Mouse (Mus musculus): ENCODE results near the gene Rab4a. TPM values are rescaled to one million over a fixed set of nuclear protein-coding genes. Genes with fewer than 3 reads are reported as not detected.
A peak's percentile ranks its signal among the peaks of the same experiment; 100 is the strongest.

Rab4a gene
- polyA plus RNA-seq (2012; rRNA removed) = 7.3 and 7.9 TPM in 2 replicates

GRCm38 (mm10) chr8:123805718-123806373, at the start of gene Rab4a:
Rab4a (plus strand) TSS chr8:123805985.
- peaks cover 5% of the 10 kb centered on the region; the same call in 1 of the 2 replicates for H3K4me1 ChIP-seq (ENCODE audit: control insufficient read depth, insufficient read depth, low read length)
- under 1% methylated on average over 47 of the region's 48 CpGs for WGBS
- peak; percentile 35; the same call in 1 of the 2 replicates for TF ChIP-seq POLR2A (IDR thresholded peaks at IDR 0.05; ENCODE audit: borderline replicate concordance, extremely low read depth, low read depth, low read length)
- no peak for TF ChIP-seq CTCF (IDR thresholded peaks at IDR 0.05; ENCODE audit: insufficient read depth, low read length)
- peak; percentile 78 for DNase-seq
- H3K4me3 ChIP-seq (replicated peaks; ENCODE audit: extremely low read depth, low read depth, low read length) = peak within 1 kb of the TSS; percentile 96

- TF ChIP-seq POLR2A (IDR thresholded peaks at IDR 0.05; ENCODE audit: borderline replicate concordance, extremely low read depth, low read depth, low read length) = no peak
- TF ChIP-seq CTCF (IDR thresholded peaks at IDR 0.05; ENCODE audit: insufficient read depth, low read length) = no peak
- WGBS = 69% methylated on average over 8 of the region's 8 CpGs
- peaks cover 2% of the 10 kb centered on the region; the same call in 1 of the 2 replicates for H3K4me1 ChIP-seq (ENCODE audit: control insufficient read depth, insufficient read depth, low read length)
- H3K4me3 ChIP-seq (replicated peaks; ENCODE audit: extremely low read depth, low read depth, low read length) = no peak overlapping the region
- DNase-seq = no peak
Measured at GRCm38 (mm10) chr8:123756901-123757300, 48.9 kb upstream of the Rab4a start.

- 81% methylated on average over 1 of the region's 1 CpGs for WGBS
- no peak for TF ChIP-seq POLR2A (IDR thresholded peaks at IDR 0.05; ENCODE audit: borderline replicate concordance, extremely low read depth, low read depth, low read length)
Measured at GRCm38 (mm10) chr8:123758935-123759334, 46.9 kb upstream of the Rab4a start.

GRCm38 (mm10) chr8:123759933-123760332, 45.9 kb upstream of the Rab4a start:
- no peak for DNase-seq
- Histone ChIP-seq H3K4me3 (replicated peaks; ENCODE audit: extremely low read depth, low read depth, low read length) (no peak overlapping the region), H3K4me1 (ENCODE audit: control insufficient read depth, insufficient read depth, low read length) (peaks cover 4% of the 10 kb centered on the region; the same call in 1 of the 2 replicates)
- 46% methylated on average over 10 of the region's 10 CpGs for WGBS
- no peak for TF ChIP-seq POLR2A (IDR thresholded peaks at IDR 0.05; ENCODE audit: borderline replicate concordance, extremely low read depth, low read depth, low read length)
- TF ChIP-seq CTCF (IDR thresholded peaks at IDR 0.05; ENCODE audit: insufficient read depth, low read length) = no peak

More at GRCm38 (mm10) chr8:123758935-123759334, 46.9 kb upstream of the Rab4a start:
- no peak for DNase-seq
- H3K4me1 ChIP-seq (ENCODE audit: control insufficient read depth, insufficient read depth, low read length) = peaks cover 4% of the 10 kb centered on the region; the same call in 1 of the 2 replicates
- H3K4me3 ChIP-seq (replicated peaks; ENCODE audit: extremely low read depth, low read depth, low read length) = no peak overlapping the region

- Histone ChIP-seq H3K4me3 (replicated peaks; ENCODE audit: extremely low read depth, low read depth, low read length) (no peak overlapping the region), H3K4me1 (ENCODE audit: control insufficient read depth, insufficient read depth, low read length) (peaks cover 4% of the 10 kb centered on the region; the same call in 1 of the 2 replicates)
- TF ChIP-seq POLR2A (IDR thresholded peaks at IDR 0.05; ENCODE audit: borderline replicate concordance, extremely low read depth, low read depth, low read length) (no peak), CTCF (IDR thresholded peaks at IDR 0.05; ENCODE audit: insufficient read depth, low read length) (no peak)
- 72% methylated on average over 5 of the region's 5 CpGs for WGBS
- DNase-seq = no peak
Measured at GRCm38 (mm10) chr8:123760579-123760978, 45.2 kb upstream of the Rab4a start.

- 49% methylated on average over 12 of the region's 12 CpGs for WGBS
- DNase-seq = no peak
- Histone ChIP-seq H3K4me1 (ENCODE audit: control insufficient read depth, insufficient read depth, low read length) (peaks cover 4% of the 10 kb centered on the region; the same call in 1 of the 2 replicates), H3K4me3 (replicated peaks; ENCODE audit: extremely low read depth, low read depth, low read length) (no peak overlapping the region)
- TF ChIP-seq POLR2A (IDR thresholded peaks at IDR 0.05; ENCODE audit: borderline replicate concordance, extremely low read depth, low read depth, low read length) (no peak), CTCF (IDR thresholded peaks at IDR 0.05; ENCODE audit: insufficient read depth, low read length) (no peak)
Measured at GRCm38 (mm10) chr8:123761266-123761882, 44.4 kb upstream of the Rab4a start.

GRCm38 (mm10) chr8:123761883-123762270, 43.9 kb upstream of the Rab4a start:
- H3K4me3 ChIP-seq (replicated peaks; ENCODE audit: extremely low read depth, low read depth, low read length) = no peak overlapping the region
- no peak for TF ChIP-seq POLR2A (IDR thresholded peaks at IDR 0.05; ENCODE audit: borderline replicate concordance, extremely low read depth, low read depth, low read length)
- TF ChIP-seq CTCF (IDR thresholded peaks at IDR 0.05; ENCODE audit: insufficient read depth, low read length) = no peak
- peaks cover 4% of the 10 kb centered on the region; the same call in 1 of the 2 replicates for H3K4me1 ChIP-seq (ENCODE audit: control insufficient read depth, insufficient read depth, low read length)
- no peak for DNase-seq
- 61% methylated on average over 4 of the region's 4 CpGs for WGBS

GRCm38 (mm10) chr8:123763355-123763754, 42.4 kb upstream of the Rab4a start:
- TF ChIP-seq CTCF (IDR thresholded peaks at IDR 0.05; ENCODE audit: insufficient read depth, low read length) = no peak
- TF ChIP-seq POLR2A (IDR thresholded peaks at IDR 0.05; ENCODE audit: borderline replicate concordance, extremely low read depth, low read depth, low read length) = no peak
- Histone ChIP-seq H3K4me3 (replicated peaks; ENCODE audit: extremely low read depth, low read depth, low read length) (no peak overlapping the region), H3K4me1 (ENCODE audit: control insufficient read depth, insufficient read depth, low read length) (peaks cover 4% of the 10 kb centered on the region; the same call in 1 of the 2 replicates)
- DNase-seq = no peak
- WGBS = 12% methylated on average over 7 of the region's 7 CpGs

GRCm38 (mm10) chr8:123764671-123765070, 41.1 kb upstream of the Rab4a start:
- WGBS = 53% methylated on average over 4 of the region's 4 CpGs
- no peak for DNase-seq
- Histone ChIP-seq H3K4me1 (ENCODE audit: control insufficient read depth, insufficient read depth, low read length) (peaks cover 4% of the 10 kb centered on the region; the same call in 1 of the 2 replicates), H3K4me3 (replicated peaks; ENCODE audit: extremely low read depth, low read depth, low read length) (no peak overlapping the region)
- 0 out of 2 replicates have a peak, but pooled peaks have one; percentile 1 for TF ChIP-seq CTCF (IDR thresholded peaks at IDR 0.05; ENCODE audit: insufficient read depth, low read length)
- no peak for TF ChIP-seq POLR2A (IDR thresholded peaks at IDR 0.05; ENCODE audit: borderline replicate concordance, extremely low read depth, low read depth, low read length)

Measured in lung, adult 2 months (tissue).